Mouse (Mus musculus): ENCODE data around the gene Cdkal1. TPM values are rescaled to one million over a fixed set of nuclear protein-coding genes. Genes with fewer than 3 reads are reported as not detected.

Cdkal1 gene
- polyA plus RNA-seq, 1 experiment: 1.2 TPM

DNA sequence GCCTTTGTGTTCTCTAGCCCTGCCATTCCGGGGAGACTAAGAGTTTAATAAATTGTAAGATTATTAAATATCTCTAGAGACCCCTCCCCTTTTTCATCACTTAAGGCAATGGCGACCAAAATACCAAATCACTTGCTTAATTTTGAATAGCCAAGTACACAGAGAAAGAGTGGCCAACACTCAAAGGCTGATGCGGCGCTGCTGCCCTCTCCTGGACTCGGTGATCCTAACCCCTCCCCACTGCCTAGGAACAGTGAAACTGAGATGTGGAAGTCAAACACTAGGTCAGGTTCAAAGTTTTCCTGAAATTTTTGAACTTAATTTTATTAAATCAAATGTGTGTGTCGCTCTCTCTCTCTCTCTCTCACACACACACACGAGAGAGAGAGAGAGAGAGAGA, 251.2 kb downstream of the Cdkal1 start:
- Histone ChIP-seq H3K4me3 (ENCODE audit: extremely low read depth, insufficient read depth, insufficient read length) (no peak overlapping the region), H3K4me1 (ENCODE audit: control insufficient read depth, insufficient read depth, insufficient read length) (peaks cover 2% of the 10 kb centered on the region; the same call in 1 of the 2 replicates), H3K36me3 (ENCODE audit: control insufficient read depth, insufficient read depth, low read length) (no peaks in the 10 kb centered on the region), H3K27me3 (ENCODE audit: control insufficient read depth, insufficient read depth, low read length) (no peaks in the 10 kb centered on the region), H3K27ac (ENCODE audit: insufficient read depth, low read length) (no peak overlapping the region)
- peak in 1 of 2 experiments; percentile 33 for DNase-seq (ENCODE audit: low read depth in 1 of 2, low spot score in 2 of 2)
- 42% methylated on average over 7 of the region's 7 CpGs for WGBS
- TF ChIP-seq CTCF (IDR thresholded peaks at IDR 0.05; ENCODE audit: extremely low read depth, insufficient read depth, insufficient read length, insufficient replicate concordance): peak; percentile 62; the same call in 1 of the 2 replicates
- TF ChIP-seq POLR2A (IDR thresholded peaks at IDR 0.05; ENCODE audit: low read depth, low read length): no peak

DNA sequence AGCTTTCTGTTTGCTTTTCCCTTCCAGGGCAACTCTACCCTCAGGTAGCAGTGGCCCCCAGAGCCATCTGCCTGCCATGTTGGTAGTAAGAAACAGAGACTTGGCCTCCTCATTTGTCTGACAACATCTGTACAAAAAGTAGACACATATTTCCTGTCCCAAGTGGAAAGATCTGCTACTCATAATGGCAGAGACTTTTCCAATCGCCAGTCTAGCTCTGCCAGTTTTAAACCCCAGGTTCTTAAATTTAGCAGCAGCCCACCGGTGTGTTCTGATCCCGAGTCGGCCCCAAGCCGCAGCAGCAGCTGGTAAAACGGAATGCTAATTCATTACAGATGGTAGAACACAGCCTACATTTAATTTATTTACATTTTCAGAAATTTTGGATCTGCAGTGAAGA, 251.9 kb downstream of the Cdkal1 start:
- Histone ChIP-seq H3K4me3 (ENCODE audit: extremely low read depth, insufficient read depth, insufficient read length) (no peak overlapping the region), H3K4me1 (ENCODE audit: control insufficient read depth, insufficient read depth, insufficient read length) (peaks cover 2% of the 10 kb centered on the region; the same call in 1 of the 2 replicates), H3K36me3 (ENCODE audit: control insufficient read depth, insufficient read depth, low read length) (no peaks in the 10 kb centered on the region), H3K27me3 (ENCODE audit: control insufficient read depth, insufficient read depth, low read length) (no peaks in the 10 kb centered on the region), H3K27ac (ENCODE audit: insufficient read depth, low read length) (no peak overlapping the region)
- no peak for DNase-seq (ENCODE audit: low read depth in 1 of 2, low spot score in 2 of 2)
- WGBS: 92% methylated on average over 6 of the region's 6 CpGs
- TF ChIP-seq CTCF (IDR thresholded peaks at IDR 0.05; ENCODE audit: extremely low read depth, insufficient read depth, insufficient read length, insufficient replicate concordance) (no peak), POLR2A (IDR thresholded peaks at IDR 0.05; ENCODE audit: low read depth, low read length) (no peak)

DNA sequence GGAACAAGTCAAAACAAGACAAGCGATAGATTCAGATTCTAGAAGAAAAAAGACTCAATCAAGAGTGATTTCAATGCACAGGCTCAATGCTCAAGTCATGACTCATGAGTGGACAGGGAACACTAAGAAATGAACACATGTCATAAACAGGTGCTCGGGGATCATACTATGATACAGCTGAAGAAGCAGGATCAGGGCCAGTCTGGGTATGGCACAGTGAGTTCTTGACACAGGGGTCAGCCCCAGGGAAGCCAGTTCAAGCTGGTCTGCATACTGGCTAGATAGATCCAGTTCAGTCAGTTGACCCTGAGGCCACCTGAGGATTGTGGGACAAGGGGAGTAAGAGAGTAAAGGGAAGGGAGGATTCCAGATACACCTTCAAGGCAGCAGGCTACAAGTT, 254.4 kb downstream of the Cdkal1 start:
- Histone ChIP-seq H3K27ac (ENCODE audit: insufficient read depth, low read length) (no peak overlapping the region), H3K27me3 (ENCODE audit: control insufficient read depth, insufficient read depth, low read length) (no peaks in the 10 kb centered on the region), H3K36me3 (ENCODE audit: control insufficient read depth, insufficient read depth, low read length) (no peaks in the 10 kb centered on the region), H3K4me1 (ENCODE audit: control insufficient read depth, insufficient read depth, insufficient read length) (peaks cover 2% of the 10 kb centered on the region; the same call in 1 of the 2 replicates), H3K4me3 (ENCODE audit: extremely low read depth, insufficient read depth, insufficient read length) (no peak overlapping the region)
- 89% methylated on average over 2 of the region's 2 CpGs for WGBS
- no peak for DNase-seq (ENCODE audit: low read depth in 1 of 2, low spot score in 2 of 2)
- no peak for TF ChIP-seq CTCF (IDR thresholded peaks at IDR 0.05; ENCODE audit: extremely low read depth, insufficient read depth, insufficient read length, insufficient replicate concordance)
- no peak for TF ChIP-seq POLR2A (IDR thresholded peaks at IDR 0.05; ENCODE audit: low read depth, low read length)

DNA sequence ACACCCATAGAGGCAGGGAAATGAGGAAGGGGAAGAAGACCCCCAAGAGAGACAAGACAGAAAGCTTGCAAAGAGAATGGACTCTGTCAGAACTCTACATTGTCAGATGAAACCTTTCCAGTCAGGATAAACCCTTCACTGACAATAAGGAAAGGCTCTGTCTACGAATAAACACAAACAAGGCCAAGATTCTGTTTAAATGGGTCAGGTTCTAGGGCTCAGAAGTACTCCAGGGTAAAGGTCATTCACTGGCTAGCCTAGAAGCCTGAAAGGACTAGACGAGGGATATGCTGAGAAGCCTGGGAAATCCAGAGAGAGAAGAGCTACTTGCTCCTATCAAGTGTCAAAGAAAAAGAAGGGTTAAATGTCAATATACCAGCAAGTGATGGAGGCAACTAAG, 255.8 kb downstream of the Cdkal1 start:
- TF ChIP-seq CTCF (IDR thresholded peaks at IDR 0.05; ENCODE audit: extremely low read depth, insufficient read depth, insufficient read length, insufficient replicate concordance) (no peak), POLR2A (IDR thresholded peaks at IDR 0.05; ENCODE audit: low read depth, low read length) (no peak)
- H3K4me1 ChIP-seq (ENCODE audit: control insufficient read depth, insufficient read depth, insufficient read length): peaks cover 2% of the 10 kb centered on the region; the same call in 1 of the 2 replicates
- H3K36me3 ChIP-seq (ENCODE audit: control insufficient read depth, insufficient read depth, low read length): no peaks in the 10 kb centered on the region
- no peaks in the 10 kb centered on the region for H3K27me3 ChIP-seq (ENCODE audit: control insufficient read depth, insufficient read depth, low read length)
- DNase-seq (ENCODE audit: low read depth in 1 of 2, low spot score in 2 of 2): no peak
- WGBS: 85% methylated on average over 2 of the region's 2 CpGs
- no peak overlapping the region for H3K4me3 ChIP-seq (ENCODE audit: extremely low read depth, insufficient read depth, insufficient read length)
- no peak overlapping the region for H3K27ac ChIP-seq (ENCODE audit: insufficient read depth, low read length)

DNA sequence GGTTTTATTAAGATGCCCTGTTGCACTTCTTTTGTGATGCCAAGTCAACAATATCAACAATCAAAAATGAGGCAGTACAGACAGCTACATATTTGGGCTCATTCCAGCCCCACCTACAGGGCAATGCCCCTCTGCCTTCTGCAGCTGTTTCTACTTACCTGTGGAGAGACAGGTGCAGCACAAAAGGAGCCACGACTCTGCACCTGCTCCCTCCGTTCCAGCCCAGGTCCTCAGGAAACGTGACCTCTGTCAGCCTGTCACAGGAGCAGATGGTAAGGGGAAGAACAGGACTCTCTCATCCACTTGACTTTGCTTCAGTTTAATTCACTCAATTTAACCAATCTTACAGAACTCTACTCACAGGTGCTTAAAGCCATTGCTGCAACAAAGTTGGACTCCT, 258.7 kb downstream of the Cdkal1 start:
- 50% methylated on average over 3 of the region's 3 CpGs for WGBS
- no peak for DNase-seq (ENCODE audit: low read depth in 1 of 2, low spot score in 2 of 2)
- Histone ChIP-seq H3K36me3 (ENCODE audit: control insufficient read depth, insufficient read depth, low read length) (0 out of 2 replicates have a peak, but pooled peaks cover 1% of the 10 kb centered on the region), H3K27me3 (ENCODE audit: control insufficient read depth, insufficient read depth, low read length) (no peaks in the 10 kb centered on the region), H3K4me3 (ENCODE audit: extremely low read depth, insufficient read depth, insufficient read length) (no peak overlapping the region), H3K4me1 (ENCODE audit: control insufficient read depth, insufficient read depth, insufficient read length) (no peaks in the 10 kb centered on the region), H3K27ac (ENCODE audit: insufficient read depth, low read length) (no peak overlapping the region)
- TF ChIP-seq POLR2A (IDR thresholded peaks at IDR 0.05; ENCODE audit: low read depth, low read length) (no peak), CTCF (IDR thresholded peaks at IDR 0.05; ENCODE audit: extremely low read depth, insufficient read depth, insufficient read length, insufficient replicate concordance) (no peak)

DNA sequence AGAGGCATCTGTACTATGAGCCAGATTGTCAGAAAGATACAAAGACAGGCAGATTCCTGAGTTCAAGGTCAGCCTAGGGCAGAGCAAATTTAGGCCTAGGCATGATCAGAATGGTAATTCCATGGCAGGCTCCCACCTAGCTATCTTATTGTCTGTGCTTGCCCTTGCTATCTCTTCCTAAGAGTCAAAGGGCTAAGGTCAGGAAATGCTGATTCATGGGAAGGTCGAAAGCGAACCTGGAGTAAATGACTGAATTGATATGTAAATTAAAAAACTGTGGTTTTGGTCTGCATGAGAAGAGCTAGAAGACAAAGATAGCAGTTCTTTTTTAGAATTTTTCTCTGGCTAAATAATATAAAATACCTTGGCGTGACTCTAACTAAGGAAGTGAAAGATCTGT, 262.4 kb downstream of the Cdkal1 start:
- DNase-seq (ENCODE audit: low read depth in 1 of 2, low spot score in 2 of 2): no peak
- WGBS: 90% methylated on average over 3 of the region's 3 CpGs
- Histone ChIP-seq H3K36me3 (ENCODE audit: control insufficient read depth, insufficient read depth, low read length) (0 out of 2 replicates have a peak, but pooled peaks cover 1% of the 10 kb centered on the region), H3K27ac (ENCODE audit: insufficient read depth, low read length) (no peak overlapping the region), H3K27me3 (ENCODE audit: control insufficient read depth, insufficient read depth, low read length) (no peaks in the 10 kb centered on the region), H3K4me3 (ENCODE audit: extremely low read depth, insufficient read depth, insufficient read length) (no peak overlapping the region), H3K4me1 (ENCODE audit: control insufficient read depth, insufficient read depth, insufficient read length) (no peaks in the 10 kb centered on the region)
- TF ChIP-seq POLR2A (IDR thresholded peaks at IDR 0.05; ENCODE audit: low read depth, low read length) (no peak), CTCF (IDR thresholded peaks at IDR 0.05; ENCODE audit: extremely low read depth, insufficient read depth, insufficient read length, insufficient replicate concordance) (no peak)

DNA sequence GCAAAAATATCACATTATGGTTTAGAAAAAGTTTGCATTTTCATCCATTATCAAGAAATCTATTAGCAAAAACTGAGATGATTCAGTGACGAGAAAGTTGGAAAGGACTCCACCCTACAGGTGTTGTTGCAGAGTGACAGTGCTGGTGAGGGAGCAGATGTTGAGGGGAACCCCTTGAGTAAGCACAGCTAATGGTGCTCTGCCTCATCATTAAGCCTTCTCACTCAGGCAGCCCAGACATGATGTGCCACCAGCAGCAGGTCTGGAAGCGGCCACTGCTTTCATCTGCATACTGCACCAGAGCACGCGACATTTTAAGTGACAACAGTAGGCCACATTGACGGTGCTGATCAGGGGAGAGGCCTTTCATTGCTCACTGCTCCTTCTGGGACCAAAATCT, 264.8 kb downstream of the Cdkal1 start:
- DNase-seq (ENCODE audit: low read depth in 1 of 2, low spot score in 2 of 2): no peak
- Histone ChIP-seq H3K27ac (ENCODE audit: insufficient read depth, low read length) (no peak overlapping the region), H3K36me3 (ENCODE audit: control insufficient read depth, insufficient read depth, low read length) (0 out of 2 replicates have a peak, but pooled peaks cover 1% of the 10 kb centered on the region), H3K27me3 (ENCODE audit: control insufficient read depth, insufficient read depth, low read length) (no peaks in the 10 kb centered on the region), H3K4me3 (ENCODE audit: extremely low read depth, insufficient read depth, insufficient read length) (no peak overlapping the region), H3K4me1 (ENCODE audit: control insufficient read depth, insufficient read depth, insufficient read length) (no peaks in the 10 kb centered on the region)
- no peak for TF ChIP-seq CTCF (IDR thresholded peaks at IDR 0.05; ENCODE audit: extremely low read depth, insufficient read depth, insufficient read length, insufficient replicate concordance)
- TF ChIP-seq POLR2A (IDR thresholded peaks at IDR 0.05; ENCODE audit: low read depth, low read length): no peak
- 95% methylated on average over 5 of the region's 5 CpGs for WGBS
